In genomic region chr14:54935904-54936830, GRCm38 (mm10) we compare ENCODE assay signal across 9 mouse cellular contexts. TPM values are rescaled to one million over a fixed set of nuclear protein-coding genes. Genes with fewer than 3 reads are reported as not detected.
DNase-seq lines count a peak whose midpoint lies in the region; ATAC-seq and TF ChIP-seq lines count a peak whose summit lies in the region.
"Had no signal": no experiment of that assay in that cellular context is flagged by ENCODE, and none has a peak within 500 bp of the region (broad histone marks: within the 10 kb centered on the region; RNA-seq: fewer than 3 reads in every experiment).

Cmtm5 (plus strand) TSS chr14:54936261.

- H3K4me3 ChIP-seq in E14TG2a.4 (replicated peaks; ENCODE audit: low read length) = peak within 1 kb of the TSS; percentile 76
- no peak within 1 kb of the TSS for H3K4me3 ChIP-seq in neural tube, embryonic 12.5 days

- no peaks in the 10 kb centered on the region for H3K36me3 ChIP-seq in E14TG2a.4 (ENCODE audit: insufficient read depth, low read length)
- no peaks in the 10 kb centered on the region for H3K36me3 ChIP-seq in neural tube, embryonic 12.5 days

- peak within 1 kb of the TSS; percentile 42; the same call in 1 of the 2 replicates for H3K9ac ChIP-seq in neural tube, embryonic 12.5 days

- peaks cover 42% of the 10 kb centered on the region for H3K4me1 ChIP-seq in E14TG2a.4 (replicated peaks; ENCODE audit: low read depth, low read length)
- H3K4me1 ChIP-seq in neural tube, embryonic 12.5 days = peaks cover 17% of the 10 kb centered on the region

- 32% methylated on average over 8 of the region's 8 CpGs for WGBS in neural tube, embryonic 12.5 days

- peak within 1 kb of the TSS; percentile 50; the same call in 1 of the 2 replicates for H3K27ac ChIP-seq in neural tube, embryonic 12.5 days

- 0 out of 2 replicates have a peak, but pooled peaks have one; percentile 26 for ATAC-seq in neural tube, embryonic 12.5 days (ENCODE audit: low FRiP score, low read depth)
- no peak for ATAC-seq in erythroblast, adult 5-6 weeks (replicated peaks; ENCODE audit: low FRiP score, poor library complexity, severe bottlenecking)
- no peak for ATAC-seq in CD4-positive, CD25-positive, alpha-beta regulatory T cell, adult 4 months

- TF ChIP-seq CTCF in E14TG2a.4 (conservative IDR thresholded peaks at IDR 0.05; ENCODE audit: low read length) = no peak

- DNase-seq in cerebellum, adult 18-20 months = peak; percentile 30 to 51
- peak; percentile 59 to 65 for DNase-seq in frontal cortex, postnatal 36 days (ENCODE audit: low spot score in 2 of 2)
- DNase-seq in layer of hippocampus, postnatal 36 days = peak; percentile 69 to 74
- DNase-seq in thymus, postnatal 14 days = no peak

- peak within 1 kb of the TSS; percentile 38 for H3K4me2 ChIP-seq in neural tube, embryonic 12.5 days (replicated peaks)

- H3K27me3 ChIP-seq in E14TG2a.4 (ENCODE audit: insufficient read depth, low read length) = peaks cover 44% of the 10 kb centered on the region
- no peaks in the 10 kb centered on the region for H3K27me3 ChIP-seq in neural tube, embryonic 12.5 days (replicated peaks)

- H3K9me3 ChIP-seq in E14TG2a.4 (ENCODE audit: low read length) = no peaks in the 10 kb centered on the region
- no peaks in the 10 kb centered on the region for H3K9me3 ChIP-seq in neural tube, embryonic 12.5 days

RNA-seq across cellular contexts. Expression of gene Cmtm5, which starts in this region (rescaled TPM):
- total RNA-seq in layer of hippocampus, postnatal 36 days (2021) = 10 to 100 TPM; 70.3 to 80.4 TPM
- 6.7 and 7.2 TPM in 2 replicates for polyA plus RNA-seq in neural tube, embryonic 12.5 days (2016; fragmentation: Nextera tagmentation; extraction: Ambion mirVana)
- total RNA-seq in erythroblast, adult 5-6 weeks (2015; ENCODE audit: low replicate concordance) = not detected in 2 replicates
- not detected in 2 replicates for total RNA-seq in erythroblast, adult 5-6 weeks (2017; ENCODE audit: low replicate concordance)
- not detected for polyA plus RNA-seq in CD4-positive, CD25-positive, alpha-beta regulatory T cell, adult 4 months (2017; shearing (Covaris generic))
- polyA plus RNA-seq: testis, adult 2 months had no signal

Comparison
In these comparisons a context has a peak if more than half of its experiments do, and no peak if none do; other contexts are left out.
1. RNA of gene Cmtm5 (total RNA-seq): 70.3 to 80.4 TPM in layer of hippocampus, postnatal 36 days; not detected in erythroblast, adult 5-6 weeks; every median in the first group is over 10 times any median in the second.